Mouse (Mus musculus) cortical plate, adult 2 months (tissue): ENCODE results near the gene Tent5a.

Source experiments
- CTCF ChIP-seq: fragments of 200-500 bp; IDR thresholded peaks from 2 replicates; pipeline ENCODE4 v1.5.1; 2011; ENCODE audit warnings: mild to moderate bottlenecking, control low read depth, low read length; ENCODE audit not compliant: insufficient read depth; ENCODE audit errors: extremely low read depth
- POLR2A ChIP-seq: fragments of 200-500 bp; IDR thresholded peaks from 2 replicates; pipeline ENCODE4 v1.6.1; 2011; ENCODE audit warnings: mild to moderate bottlenecking, low read length, control low read depth; ENCODE audit not compliant: insufficient read depth; ENCODE audit errors: extremely low read depth

GRCm38 (mm10) chr9:85316122-85316521, 11.0 kb downstream of the Tent5a start:
- TF ChIP-seq POLR2A, result no peak
- TF ChIP-seq CTCF, result no peak
